Mouse (Mus musculus) bone marrow, adult 2 months (tissue): ENCODE measurements around the gene Zfp385a.

ENCODE experiments used
- CTCF ChIP-seq: fragments of 200-500 bp; IDR thresholded peaks from 2 replicates; pipeline ENCODE4 v1.5.1; 2011; ENCODE audit warnings: low read length, control low read depth; ENCODE audit not compliant: control insufficient read depth, insufficient read depth
- POLR2A ChIP-seq: fragments of 200-500 bp; IDR thresholded peaks from 2 replicates; pipeline ENCODE4 v1.6.1; 2011; ENCODE audit warnings: low read depth, mild to moderate bottlenecking, control low read depth, low read length, borderline replicate concordance; ENCODE audit not compliant: control insufficient read depth

- no peak for TF ChIP-seq POLR2A
- no peak for TF ChIP-seq CTCF
Observed at GRCm38 (mm10) chr15:103369123-103369522, 29.2 kb upstream of the Zfp385a start.
